Mouse (Mus musculus): Measurements from ENCODE around the gene Gtf3c5. TPM values are rescaled to one million over a fixed set of nuclear protein-coding genes. Genes with fewer than 3 reads are reported as not detected.

Gene Gtf3c5
- polyA plus RNA-seq, 1 experiment from 2014 or later, result 20.7 TPM

DNA sequence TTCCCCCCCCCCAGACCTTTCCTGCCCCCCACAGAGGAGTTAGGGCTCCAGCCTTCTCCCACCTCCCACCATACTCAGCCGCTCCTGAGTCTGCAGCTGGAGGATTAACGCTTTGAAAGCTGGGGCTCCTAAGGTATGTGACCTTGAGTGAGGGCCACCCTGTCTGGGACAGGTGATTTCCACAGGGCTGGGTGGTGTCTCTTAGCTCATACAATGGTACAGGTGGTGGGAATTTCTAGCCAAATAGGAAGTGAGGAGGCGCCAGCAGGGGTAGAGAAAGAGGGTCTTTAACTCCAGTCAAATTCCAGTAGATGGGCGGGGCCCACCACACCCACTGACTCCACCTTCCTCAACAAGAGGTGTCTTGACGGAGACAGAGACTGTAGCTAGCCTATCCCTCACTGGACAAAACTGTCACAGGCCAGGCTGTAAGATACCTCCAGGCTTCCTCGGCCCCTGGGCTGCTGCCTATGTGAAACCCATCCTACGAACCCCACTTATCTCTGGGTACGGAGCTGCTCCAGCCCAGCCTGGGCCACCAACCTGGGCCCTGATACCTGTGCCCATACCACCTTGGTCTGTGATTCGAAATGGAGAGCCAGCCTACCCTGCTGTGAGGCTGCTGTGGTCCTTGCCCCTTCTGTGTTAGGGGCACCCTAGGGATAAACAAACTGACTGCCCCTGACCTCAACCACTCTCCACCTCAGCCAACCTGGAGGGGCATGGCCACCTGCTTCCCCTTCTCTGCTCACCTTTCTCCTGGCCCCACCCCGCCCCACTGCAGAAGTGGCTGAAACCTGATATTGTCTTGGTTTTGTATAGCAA lies 24.0 kb upstream of the Gtf3c5 start:
- DNase-seq (ENCODE audit: low spot score), result no peak

- DNase-seq (ENCODE audit: low spot score), result peak; percentile 40
Observed at GRCm38 (mm10) chr2:28606601-28607340, 23.2 kb upstream of the Gtf3c5 start.

- peak; percentile 18 for DNase-seq (ENCODE audit: low spot score)
Observed at GRCm38 (mm10) chr2:28605789-28606541, 22.4 kb upstream of the Gtf3c5 start.

- DNase-seq (ENCODE audit: low spot score), result no peak
Observed at GRCm38 (mm10) chr2:28603542-28603941, 20.0 kb upstream of the Gtf3c5 start.

- no peak for DNase-seq (ENCODE audit: low spot score)
Observed at GRCm38 (mm10) chr2:28601720-28602590, 18.4 kb upstream of the Gtf3c5 start.

GRCm38 (mm10) chr2:28599569-28599900 lies 16.0 kb upstream of the Gtf3c5 start:
- peak; percentile 41 for DNase-seq (ENCODE audit: low spot score)

DNA sequence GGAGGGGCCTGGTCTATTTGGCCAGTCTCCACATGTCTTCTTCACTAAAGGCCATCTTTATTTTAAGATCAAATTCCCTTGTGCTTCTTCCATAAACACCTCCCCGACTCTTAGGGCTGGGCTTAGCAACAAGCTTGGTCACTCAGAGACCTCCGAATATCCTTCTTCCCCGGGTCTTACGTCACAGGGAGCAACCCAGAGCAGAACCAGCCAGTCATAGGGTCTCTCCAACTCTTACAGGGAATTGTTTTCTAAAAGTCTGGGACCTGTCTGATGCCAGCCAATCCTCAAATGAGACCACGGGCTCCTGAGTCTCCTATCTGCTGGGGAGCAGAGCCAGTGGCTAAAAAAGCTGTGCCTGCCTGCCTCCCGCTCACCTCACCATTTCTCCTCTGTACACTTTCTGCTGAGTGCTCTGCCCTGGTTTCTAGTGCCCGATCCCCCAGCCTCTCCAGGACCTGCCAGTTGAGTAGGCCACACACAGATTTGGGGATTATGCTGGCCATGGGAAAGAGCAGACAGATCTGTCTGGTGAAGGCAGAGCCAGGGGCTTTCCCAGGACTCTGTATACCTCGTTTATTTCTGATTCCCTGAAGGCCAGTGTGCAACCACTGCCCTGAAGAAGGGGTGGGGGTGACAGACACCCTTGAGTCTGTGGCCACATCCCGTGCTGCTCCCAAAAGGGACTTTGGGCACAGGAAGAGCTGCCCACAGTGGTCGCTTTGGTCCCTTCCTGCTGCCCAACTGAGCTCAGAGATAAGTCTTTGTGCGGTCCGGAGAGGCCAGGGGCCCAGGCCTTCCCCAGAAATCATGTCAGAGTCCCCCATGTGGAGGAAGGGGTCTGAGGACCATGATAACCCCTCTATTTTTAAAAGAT lies 15.4 kb upstream of the Gtf3c5 start:
- DNase-seq (ENCODE audit: low spot score), result no peak

GRCm38 (mm10) chr2:28597733-28598547 lies 14.4 kb upstream of the Gtf3c5 start:
- DNase-seq (ENCODE audit: low spot score), result peak; percentile 33

DNA sequence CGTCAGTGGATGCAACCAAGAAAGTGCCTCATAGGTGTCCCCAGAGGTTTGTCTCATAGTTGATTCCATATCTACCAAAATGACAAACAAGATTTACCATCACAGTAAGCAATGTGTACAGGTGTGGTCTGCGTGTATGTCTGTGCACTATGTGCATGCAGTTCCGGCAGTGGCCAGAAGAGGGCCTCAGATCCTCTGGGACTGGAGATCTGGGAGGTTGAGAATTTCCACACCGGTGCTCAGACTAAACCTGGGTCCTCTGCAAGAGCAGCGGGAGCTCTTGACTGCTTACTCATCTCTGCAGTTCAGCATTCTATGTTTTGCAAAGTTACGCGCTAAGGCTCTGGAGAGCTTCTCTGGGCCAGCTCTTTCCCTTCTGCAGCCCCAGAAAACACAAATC lies 13.4 kb upstream of the Gtf3c5 start:
- no peak for DNase-seq (ENCODE audit: low spot score)

GRCm38 (mm10) chr2:28596021-28596420 lies 12.5 kb upstream of the Gtf3c5 start:
- no peak for DNase-seq (ENCODE audit: low spot score)

- DNase-seq (ENCODE audit: low spot score), result peak; percentile 73
Observed at GRCm38 (mm10) chr2:28592809-28593208, 9.3 kb upstream of the Gtf3c5 start.

DNA sequence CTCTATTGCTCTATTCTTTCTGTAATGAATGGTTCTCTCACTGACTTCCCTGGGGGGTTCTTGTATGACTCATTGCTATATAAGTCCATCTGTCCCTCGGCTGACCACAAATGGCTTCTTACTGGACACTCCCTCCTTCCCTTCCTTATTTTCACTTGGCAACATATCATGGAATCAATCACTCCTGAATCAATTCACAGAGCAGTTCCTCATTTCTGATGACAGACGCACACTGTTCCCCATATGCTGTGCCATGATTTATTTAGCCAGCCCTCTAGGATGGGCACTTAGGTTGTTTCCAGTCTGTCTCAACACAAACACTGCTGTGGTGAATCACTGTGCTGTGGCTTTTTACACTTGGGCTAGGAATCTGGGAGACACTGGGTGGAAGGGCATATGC lies 7.9 kb upstream of the Gtf3c5 start:
- no peak for DNase-seq (ENCODE audit: low spot score)

DNA sequence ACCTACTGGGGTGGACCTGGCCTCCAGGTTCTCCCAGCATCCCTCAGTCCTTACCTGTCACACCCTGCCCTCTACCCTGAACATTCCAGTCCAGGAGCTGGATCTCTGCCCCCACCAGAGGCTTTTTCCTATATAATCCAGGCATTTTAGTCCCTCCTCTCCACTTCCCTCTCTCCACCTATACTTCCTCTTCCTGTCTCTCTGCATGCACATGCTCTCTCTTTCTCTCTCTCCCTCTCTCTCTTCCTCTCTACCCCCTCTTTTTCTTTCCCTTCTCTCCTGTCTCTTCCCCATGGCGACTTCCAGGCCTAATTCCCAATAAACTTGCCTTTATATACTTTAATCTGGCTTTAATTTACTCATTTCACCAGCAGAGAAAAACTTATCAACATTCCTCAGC lies 5.0 kb upstream of the Gtf3c5 start:
- DNase-seq (ENCODE audit: low spot score), result no peak

DNA sequence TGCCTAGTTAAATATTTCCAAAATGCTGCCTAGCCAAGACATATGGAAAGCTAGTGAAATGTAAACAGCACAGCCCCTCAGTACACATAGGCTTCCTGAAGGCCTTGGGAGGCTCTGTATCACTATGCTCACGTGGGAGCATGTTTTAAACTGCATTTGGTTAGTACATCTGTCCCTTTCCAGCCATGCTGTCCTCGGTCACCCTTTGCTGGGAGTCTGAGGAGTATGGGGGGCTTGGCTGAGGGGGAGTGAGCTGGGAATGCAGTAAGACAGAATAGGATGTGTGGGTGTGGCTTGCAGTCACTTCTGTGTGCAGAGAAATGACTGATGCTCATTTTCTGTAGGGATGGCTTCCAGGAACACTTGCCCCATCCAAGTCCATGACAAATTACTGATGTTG lies 2.2 kb upstream of the Gtf3c5 start:
- DNase-seq (ENCODE audit: low spot score), result no peak

- peak; percentile 89 for DNase-seq (ENCODE audit: low spot score)
Observed at GRCm38 (mm10) chr2:28585043-28585571, 1.6 kb upstream of the Gtf3c5 start.

DNA sequence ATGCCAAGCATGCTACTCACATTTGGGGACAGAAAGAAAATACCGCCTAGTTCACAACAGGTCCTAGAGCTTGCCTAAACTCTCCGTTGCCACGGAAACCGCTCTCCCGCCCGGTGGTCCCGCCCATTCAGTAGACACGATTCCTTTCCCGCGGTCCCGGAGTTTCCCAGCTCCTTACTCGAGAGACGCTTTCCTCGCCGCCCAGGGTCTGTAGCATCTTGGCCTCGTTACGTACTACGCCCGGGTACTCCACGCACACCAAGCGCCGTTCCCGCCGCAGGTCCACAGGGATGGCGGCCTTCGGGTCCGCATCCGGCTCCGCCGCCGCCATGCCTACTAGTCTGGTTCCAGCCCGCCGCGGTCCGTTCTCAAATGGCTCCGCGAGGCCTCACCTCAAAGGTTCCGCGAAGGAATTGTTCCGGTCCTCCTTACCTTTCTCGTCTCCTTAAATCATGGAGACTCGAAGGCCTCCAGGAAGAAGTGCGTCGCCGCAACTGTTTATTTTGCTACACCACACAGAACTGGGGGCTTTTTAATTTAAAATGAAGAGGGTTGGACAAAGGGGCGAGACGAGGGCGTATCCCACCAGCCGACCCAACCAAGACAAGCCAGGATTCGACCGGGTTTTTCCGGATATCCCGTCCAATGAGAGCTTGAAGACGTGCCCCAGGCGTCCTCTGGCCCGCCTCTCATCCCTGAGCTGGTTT lies 751 bp downstream of the Gtf3c5 start:
- peak; percentile 89 for DNase-seq (ENCODE audit: low spot score)

DNA sequence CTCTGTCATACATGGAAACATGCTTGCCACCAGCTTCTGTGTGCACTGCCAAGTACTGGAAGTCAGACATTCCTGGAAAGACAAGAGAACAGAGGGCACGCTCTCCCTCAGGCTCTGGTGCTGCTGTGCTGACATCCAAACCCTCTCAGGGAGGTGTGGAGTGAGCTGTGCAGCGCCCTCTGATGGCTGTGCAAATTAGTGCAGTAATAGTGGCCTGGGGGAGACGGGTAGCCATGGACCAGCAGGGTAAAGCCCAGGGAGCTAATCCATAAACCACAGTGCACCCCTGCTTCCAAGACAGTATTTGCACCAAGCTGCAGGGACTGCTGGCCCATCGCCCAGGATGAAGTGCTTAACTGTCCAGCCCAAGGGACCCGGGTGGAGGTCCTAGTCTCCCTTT lies 5.5 kb downstream of the Gtf3c5 start:
- DNase-seq (ENCODE audit: low spot score), result peak; percentile 18

GRCm38 (mm10) chr2:28576815-28577214 lies 6.7 kb downstream of the Gtf3c5 start:
- DNase-seq (ENCODE audit: low spot score), result no peak
